Mouse (Mus musculus) hindbrain, embryonic 14.5 days (tissue): ENCODE results near the gene Atat1. TPM values are rescaled to one million over a fixed set of nuclear protein-coding genes. Genes with fewer than 3 reads are reported as not detected.
A peak's percentile ranks its signal among the peaks of the same experiment; 100 is the strongest.

Source experiments
- ATAC-seq: fragments of 200-750 bp; cut with Nextera tagmentation; 2 replicates; pipeline ENCODE4 v1.8.0; 2017; ENCODE audit warnings: moderate number of reproducible peaks, mild to moderate bottlenecking, moderate TSS enrichment, moderate library complexity; ENCODE audit not compliant: low FRiP score
- DNase-seq: peaks from one replicate; pipeline ENCODE4 v3.0.0-alpha.2; 2015; ENCODE audit warnings: low spot score
- H3K27ac ChIP-seq: fragments of 300-500 bp; sonication (generic); 2 replicates; pipeline ENCODE4 v1.5.1; 2014; ENCODE audit warnings: mild to moderate bottlenecking, moderate library complexity
- H3K27me3 ChIP-seq: fragments of 300-500 bp; sonication (generic); 2 replicates; pipeline ENCODE4 v1.6.1; 2014; ENCODE audit warnings: mild to moderate bottlenecking, low read length, mixed read lengths; ENCODE audit not compliant: control insufficient read depth, insufficient read depth
- H3K36me3 ChIP-seq: fragments of 300-500 bp; sonication (generic); replicated peaks from 2 replicates; pipeline ENCODE4 v1.6.1; 2014; ENCODE audit not compliant: control insufficient read depth, insufficient read depth
- H3K4me1 ChIP-seq: fragments of 300-500 bp; sonication (generic); replicated peaks from 2 replicates; pipeline ENCODE4 v1.6.1; 2014; ENCODE audit warnings: antibody characterized with exemption, low read length, mixed read lengths; ENCODE audit not compliant: control insufficient read depth, insufficient read depth
- H3K4me2 ChIP-seq: fragments of 300-500 bp; sonication (generic); replicated peaks from 2 replicates; pipeline ENCODE4 v1.6.1; 2014; ENCODE audit warnings: mild to moderate bottlenecking, moderate library complexity
- H3K4me3 ChIP-seq: fragments of 300-500 bp; sonication (generic); replicated peaks from 2 replicates; pipeline ENCODE4 v1.5.1; 2014; ENCODE audit warnings: mild to moderate bottlenecking, low read length
- H3K9ac ChIP-seq: fragments of 300-500 bp; sonication (generic); 2 replicates; pipeline ENCODE4 v1.6.1; 2014
- H3K9me3 ChIP-seq: fragments of 300-500 bp; sonication (generic); 2 replicates; pipeline ENCODE4 v1.6.1; 2016; ENCODE audit warnings: low read length; ENCODE audit not compliant: control insufficient read depth
- WGBS: fragments of 180-500 bp; shearing (Covaris S2); extraction: QIAGEN DNeasy Blood & Tissue Kit; methylation state at CpG from one replicate; pipeline ENCODE4 v1.1.7; 2014; 5-methylcytosine and 5-hydroxymethylcytosine counted together
- polyA plus RNA-seq: library from polyadenylated mRNA; unstranded; fragments of >200 nt; fragmentation: Nextera tagmentation; extraction: Ambion mirVana; gene quantifications from 2 replicates; pipeline ENCODE4 v1.2.1, GENCODE M21; 2014

Gene Atat1
- polyA plus RNA-seq, 1 experiment from 2014 or later, result 408 TPM

DNA sequence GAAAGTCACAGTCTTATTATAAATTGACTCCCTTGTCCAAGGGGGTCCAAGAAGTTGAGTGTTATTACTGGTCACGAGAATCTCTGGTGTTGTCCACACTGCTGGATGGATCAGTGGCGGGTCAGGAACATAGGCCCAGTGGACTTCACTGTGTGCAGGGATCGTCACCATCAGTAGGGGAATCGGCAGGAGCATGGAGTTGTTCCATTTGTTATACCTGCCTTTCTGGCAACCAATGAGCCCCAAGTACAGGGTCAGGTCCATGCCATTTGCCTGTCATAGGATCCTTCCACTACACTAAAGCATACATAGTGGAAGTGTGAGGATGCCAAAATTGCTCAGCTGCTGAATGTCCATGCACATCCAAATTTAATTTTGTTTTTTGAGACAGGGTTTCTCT is 22.7 kb upstream of the Atat1 start:
- H3K9me3 ChIP-seq, result no peaks in the 10 kb centered on the region
- H3K4me1 ChIP-seq, result no peaks in the 10 kb centered on the region
- H3K4me2 ChIP-seq, result no peak overlapping the region
- H3K27ac ChIP-seq, result no peak overlapping the region
- ATAC-seq (no peak), DNase-seq (peak; percentile 15)
- H3K27me3 ChIP-seq, result no peaks in the 10 kb centered on the region
- H3K36me3 ChIP-seq, result peaks cover 40% of the 10 kb centered on the region
- H3K9ac ChIP-seq, result no peak overlapping the region
- H3K4me3 ChIP-seq, result no peak overlapping the region
- 91% methylated on average over 4 of the region's 4 CpGs for WGBS

DNA sequence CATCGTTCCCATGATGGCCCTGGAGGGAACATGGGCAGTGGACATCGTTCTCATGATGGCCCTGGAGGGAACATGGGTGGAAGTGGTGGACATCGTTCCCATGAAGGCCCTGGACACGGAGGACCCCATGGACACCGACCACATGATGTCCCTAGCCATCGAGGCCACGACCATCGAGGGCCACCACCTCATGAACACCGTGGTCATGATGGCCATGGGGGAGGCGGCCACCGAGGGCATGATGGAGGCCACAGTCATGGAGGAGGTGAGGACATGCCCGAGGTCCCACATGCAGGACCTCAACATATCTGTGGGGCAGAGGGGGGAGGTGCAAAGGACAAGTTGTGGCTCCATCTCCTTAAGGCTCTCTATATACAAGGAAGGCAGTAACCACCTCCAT is 20.8 kb upstream of the Atat1 start:
- no peak for ATAC-seq
- Histone ChIP-seq H3K9ac (no peak overlapping the region), H3K36me3 (peaks cover 58% of the 10 kb centered on the region), H3K9me3 (no peaks in the 10 kb centered on the region), H3K4me2 (no peak overlapping the region), H3K4me3 (no peak overlapping the region), H3K27ac (no peak overlapping the region), H3K4me1 (no peaks in the 10 kb centered on the region), H3K27me3 (no peaks in the 10 kb centered on the region)
- WGBS, result 97% methylated on average over 12 of the region's 12 CpGs
- DNase-seq, result no peak

DNA sequence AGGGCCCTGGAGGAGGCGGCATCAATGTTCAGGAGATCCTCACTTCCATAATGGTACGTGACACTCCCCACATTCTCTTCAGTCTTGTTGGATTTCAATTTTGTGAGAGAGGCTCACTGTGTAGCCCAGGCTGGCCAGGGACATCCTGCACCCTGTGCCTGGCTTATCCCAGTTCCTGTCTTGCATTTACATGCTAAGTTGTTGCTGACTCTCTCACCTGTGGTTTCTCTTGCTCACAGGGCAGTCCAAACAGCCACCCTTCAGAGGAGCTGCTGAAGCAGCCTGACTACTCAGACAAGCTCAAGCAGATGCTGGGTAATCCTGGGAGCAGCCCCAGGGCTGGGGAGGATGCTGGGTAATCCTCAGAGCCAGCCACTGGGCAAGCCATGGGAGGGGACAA is 19.7 kb upstream of the Atat1 start:
- ATAC-seq (no peak), DNase-seq (no peak)
- peaks cover 69% of the 10 kb centered on the region for H3K36me3 ChIP-seq
- H3K4me1 ChIP-seq, result no peaks in the 10 kb centered on the region
- H3K4me2 ChIP-seq, result no peak overlapping the region
- no peaks in the 10 kb centered on the region for H3K9me3 ChIP-seq
- no peak overlapping the region for H3K4me3 ChIP-seq
- 100% methylated on average over 2 of the region's 2 CpGs for WGBS
- H3K9ac ChIP-seq, result no peak overlapping the region
- H3K27ac ChIP-seq, result no peak overlapping the region
- no peaks in the 10 kb centered on the region for H3K27me3 ChIP-seq

DNA sequence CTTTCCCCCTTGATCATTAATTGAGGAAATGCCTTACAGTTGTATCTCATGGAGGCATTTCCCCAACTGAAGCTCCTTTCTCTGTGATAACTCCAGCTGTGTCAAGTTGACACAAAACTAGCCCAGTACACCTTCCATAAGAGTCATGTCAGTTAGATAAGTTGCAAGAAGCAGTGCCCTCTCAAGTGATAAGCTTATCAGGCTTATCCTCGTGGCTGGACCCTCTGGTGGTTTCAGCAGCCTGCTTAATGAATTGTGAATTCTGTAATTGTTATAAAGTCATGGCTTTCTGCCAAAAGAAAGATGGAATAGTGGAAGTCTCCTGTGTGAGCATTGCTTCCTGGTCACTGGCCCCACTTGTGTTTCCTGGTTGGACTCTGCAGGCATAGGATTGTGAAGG is 17.6 kb upstream of the Atat1 start:
- 76% methylated on average over 1 of the region's 1 CpGs for whole genome bisulfite sequencing
- no peak overlapping the region for H3K27ac ChIP-seq
- peaks cover 84% of the 10 kb centered on the region for H3K36me3 ChIP-seq
- DNase-seq (no peak), ATAC-seq (no peak)
- no peaks in the 10 kb centered on the region for H3K9me3 ChIP-seq
- no peak overlapping the region for H3K4me3 ChIP-seq
- no peak overlapping the region for H3K4me2 ChIP-seq
- no peaks in the 10 kb centered on the region for H3K27me3 ChIP-seq
- H3K9ac ChIP-seq, result no peak overlapping the region
- H3K4me1 ChIP-seq, result 0 out of 2 replicates have a peak, but pooled peaks cover 2% of the 10 kb centered on the region

DNA sequence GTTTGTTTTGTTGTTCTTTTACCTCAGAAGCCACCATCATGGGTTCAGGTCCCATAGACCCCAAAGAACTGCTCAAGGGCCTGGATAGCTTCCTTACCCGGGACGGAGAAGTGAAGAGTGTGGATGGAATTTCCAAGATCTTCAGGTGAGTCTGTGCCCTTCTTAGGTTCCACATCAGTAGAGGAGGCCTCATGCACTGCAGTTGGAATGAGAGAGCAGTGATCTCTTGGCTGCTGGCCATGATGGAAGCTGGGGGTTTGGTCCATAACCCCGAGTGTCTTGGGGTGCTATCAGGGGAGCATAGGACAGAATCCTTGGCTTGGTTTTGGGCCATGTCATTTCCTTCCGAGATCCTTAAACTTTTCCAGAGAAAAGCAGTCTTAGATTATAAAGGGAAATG is 13.4 kb upstream of the Atat1 start:
- Histone ChIP-seq H3K27me3 (no peaks in the 10 kb centered on the region), H3K4me2 (no peak overlapping the region), H3K9me3 (no peaks in the 10 kb centered on the region), H3K4me3 (no peak overlapping the region), H3K4me1 (peaks cover 33% of the 10 kb centered on the region), H3K27ac (no peak overlapping the region), H3K36me3 (peaks cover 52% of the 10 kb centered on the region), H3K9ac (no peak overlapping the region)
- ATAC-seq (no peak), DNase-seq (peak; percentile 17)
- WGBS, result 97% methylated on average over 4 of the region's 4 CpGs

DNA sequence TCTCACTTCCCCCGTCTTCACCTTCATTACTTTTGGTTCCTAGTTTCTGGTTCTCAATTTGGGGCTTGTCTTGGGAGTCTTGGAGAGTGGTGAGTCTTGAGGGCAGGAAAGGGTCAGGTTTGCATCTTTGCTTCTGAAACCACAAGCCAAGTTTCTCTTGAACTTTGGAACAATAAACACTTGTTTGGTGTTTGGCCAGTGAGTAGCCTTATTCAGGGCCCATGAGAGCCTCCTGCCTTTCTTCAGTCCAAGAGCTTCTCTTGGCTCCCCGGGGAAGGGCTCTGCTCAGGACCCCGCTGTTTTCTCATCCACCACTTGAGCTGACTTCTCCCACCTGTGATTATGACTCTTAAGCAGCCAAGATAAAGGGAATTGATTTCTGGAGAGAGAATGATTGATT is 12.7 kb upstream of the Atat1 start:
- Histone ChIP-seq H3K36me3 (peaks cover 45% of the 10 kb centered on the region), H3K4me3 (no peak overlapping the region), H3K4me1 (peaks cover 33% of the 10 kb centered on the region), H3K9ac (no peak overlapping the region), H3K27ac (no peak overlapping the region), H3K27me3 (no peaks in the 10 kb centered on the region), H3K9me3 (no peaks in the 10 kb centered on the region), H3K4me2 (no peak overlapping the region)
- ATAC-seq, result no peak
- 96% methylated on average over 3 of the region's 3 CpGs for WGBS
- DNase-seq, result no peak

DNA sequence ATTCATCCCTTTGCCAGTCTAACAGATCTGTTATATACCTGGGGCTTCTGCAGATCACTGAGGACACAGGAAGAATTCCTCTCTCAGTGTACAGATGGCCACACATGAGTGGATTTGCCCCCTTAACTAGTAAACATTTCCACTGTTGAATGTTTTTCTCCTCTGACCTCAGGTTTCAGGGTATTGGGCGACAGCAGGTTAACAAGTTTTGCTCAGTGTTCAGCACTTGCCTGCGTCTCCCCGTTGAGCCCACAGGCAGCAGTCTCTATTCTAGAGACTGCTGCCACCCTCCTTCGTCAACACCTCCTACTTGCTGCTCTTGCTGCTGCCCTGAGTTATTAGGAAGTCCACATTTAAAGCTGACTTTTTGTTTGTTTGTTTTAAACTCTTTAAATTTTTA is 11.8 kb upstream of the Atat1 start:
- no peaks in the 10 kb centered on the region for H3K9me3 ChIP-seq
- no peak overlapping the region for H3K9ac ChIP-seq
- peaks cover 42% of the 10 kb centered on the region for H3K36me3 ChIP-seq
- H3K4me2 ChIP-seq, result no peak overlapping the region
- WGBS, result 79% methylated on average over 4 of the region's 4 CpGs
- H3K27ac ChIP-seq, result peak overlapping the region; percentile 21; the same call in 1 of the 2 replicates
- no peak for DNase-seq
- no peak overlapping the region for H3K4me3 ChIP-seq
- H3K4me1 ChIP-seq, result peaks cover 33% of the 10 kb centered on the region
- H3K27me3 ChIP-seq, result no peaks in the 10 kb centered on the region
- ATAC-seq, result no peak

DNA sequence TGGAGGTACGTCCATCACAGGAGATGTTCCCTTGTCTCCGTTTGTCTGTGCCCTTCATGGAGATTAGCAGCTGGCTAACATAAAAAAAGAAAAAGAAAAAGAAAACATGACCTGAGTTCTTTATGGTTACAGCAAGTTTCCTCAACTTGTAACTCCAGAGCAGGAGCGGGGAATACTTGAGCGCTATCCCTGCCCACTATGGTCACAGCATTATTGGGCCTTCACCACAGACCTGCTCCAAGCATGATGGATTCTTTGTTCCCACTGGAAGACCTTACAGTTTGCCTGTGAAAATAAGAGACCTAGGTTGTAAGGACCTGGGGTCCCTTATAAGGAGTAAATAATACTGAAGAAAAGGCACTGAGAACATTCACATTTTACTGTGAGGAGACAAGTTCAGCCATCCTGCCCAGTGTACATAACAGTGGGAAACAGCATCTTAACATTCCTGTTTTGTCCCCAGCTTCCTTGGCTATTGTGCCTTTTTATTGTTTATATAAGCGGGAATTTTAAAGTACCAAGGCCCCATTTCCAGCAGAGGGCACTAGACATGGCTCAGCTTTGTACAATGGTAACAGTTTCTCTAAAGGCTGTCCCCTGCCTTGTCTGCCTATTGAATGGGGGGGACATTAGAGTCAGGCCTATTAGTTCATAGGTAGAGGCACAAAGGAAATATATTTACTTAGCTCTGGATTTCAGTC is 11.1 kb upstream of the Atat1 start:
- Histone ChIP-seq H3K36me3 (peaks cover 35% of the 10 kb centered on the region), H3K27ac (peak overlapping the region; percentile 99), H3K9me3 (no peaks in the 10 kb centered on the region), H3K4me1 (peaks cover 33% of the 10 kb centered on the region), H3K4me2 (peak overlapping the region; percentile 97), H3K27me3 (no peaks in the 10 kb centered on the region), H3K9ac (peak overlapping the region; percentile 98; the same call in 1 of the 2 replicates), H3K4me3 (no peak overlapping the region)
- DNase-seq (peak; percentile 72), ATAC-seq (no peak)
- 72% methylated on average over 5 of the region's 5 CpGs for WGBS

DNA sequence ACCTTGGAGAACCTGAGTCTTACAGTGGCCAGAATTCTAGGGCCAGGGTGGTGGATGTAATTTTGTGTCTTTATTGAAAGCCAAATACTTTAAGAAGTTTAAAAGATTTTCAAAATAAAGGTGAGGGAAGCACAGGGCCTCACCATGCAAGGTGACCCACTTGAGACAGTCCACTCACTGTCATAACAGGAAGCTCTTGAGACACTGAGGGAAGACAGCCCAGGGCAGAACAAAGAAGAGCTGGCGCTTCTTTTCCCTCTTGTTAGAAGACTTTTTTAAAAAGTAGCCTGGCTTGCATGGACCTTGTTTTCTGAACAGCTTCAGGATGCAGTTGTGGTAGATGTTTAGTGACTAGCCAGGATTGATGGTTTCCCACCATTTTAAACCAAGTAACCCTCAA is 10.5 kb upstream of the Atat1 start:
- Histone ChIP-seq H3K4me1 (peaks cover 36% of the 10 kb centered on the region), H3K4me2 (peak overlapping the region; percentile 97), H3K27ac (peak overlapping the region; percentile 99), H3K36me3 (peaks cover 29% of the 10 kb centered on the region), H3K4me3 (peak overlapping the region; percentile 64), H3K9me3 (no peaks in the 10 kb centered on the region), H3K27me3 (no peaks in the 10 kb centered on the region), H3K9ac (peak overlapping the region; percentile 98)
- no peak for DNase-seq
- WGBS, result 71% methylated on average over 1 of the region's 1 CpGs
- ATAC-seq, result no peak

DNA sequence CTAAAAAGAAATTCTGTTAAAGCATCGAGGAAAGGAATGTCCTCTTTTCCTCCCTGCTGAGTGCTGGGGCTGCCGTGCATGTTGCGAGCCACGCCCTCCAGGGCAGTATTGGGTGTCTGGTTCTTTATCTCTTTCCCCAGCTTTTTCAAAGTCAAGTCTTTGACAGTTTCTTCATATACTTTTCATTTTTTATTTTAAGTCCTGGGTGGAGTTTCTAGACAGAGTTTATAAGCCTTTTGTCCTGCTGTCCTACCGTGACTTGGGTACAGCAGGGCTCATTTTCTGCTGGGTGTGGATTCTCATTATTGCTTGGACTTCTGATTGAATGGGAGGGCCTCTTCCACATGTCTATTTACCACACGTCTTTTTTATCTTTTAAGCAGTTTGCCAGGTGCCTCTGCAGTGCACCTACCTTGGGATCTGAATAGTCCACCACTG is 10.0 kb upstream of the Atat1 start:
- Histone ChIP-seq H3K4me2 (peak overlapping the region; percentile 97), H3K4me3 (peak overlapping the region; percentile 64), H3K9ac (peak overlapping the region; percentile 98), H3K27me3 (no peaks in the 10 kb centered on the region), H3K4me1 (peaks cover 39% of the 10 kb centered on the region), H3K36me3 (peaks cover 24% of the 10 kb centered on the region), H3K9me3 (no peaks in the 10 kb centered on the region), H3K27ac (peak overlapping the region; percentile 99)
- DNase-seq (no peak), ATAC-seq (no peak)
- 42% methylated on average over 6 of the region's 6 CpGs for WGBS
